Mouse (Mus musculus): ENCODE measurements around the gene Prss23. TPM values are rescaled to one million over a fixed set of nuclear protein-coding genes. Genes with fewer than 3 reads are reported as not detected.

Prss23 gene
- polyA plus RNA-seq, 1 experiment from 2014 or later, result 105 TPM

- Histone ChIP-seq H3K4me3 (ENCODE audit: low read length) (no peak overlapping the region), H3K36me3 (ENCODE audit: insufficient read depth, low read length) (no peaks in the 10 kb centered on the region), H3K9ac (replicated peaks; ENCODE audit: low read length) (no peak overlapping the region), H3K27me3 (ENCODE audit: insufficient read depth, low read length) (peaks cover 9% of the 10 kb centered on the region), H3K4me2 (replicated peaks; ENCODE audit: low read depth, low read length) (no peak overlapping the region), H3K9me3 (ENCODE audit: low read length) (no peaks in the 10 kb centered on the region), H3K27ac (ENCODE audit: low read length) (no peak overlapping the region), H3K4me1 (ENCODE audit: insufficient read depth, low read length) (no peaks in the 10 kb centered on the region)
- ATAC-seq (ENCODE audit: low FRiP score, low TSS enrichment), result no peak
- WGBS, result 49% methylated on average over 4 of the region's 4 CpGs
These were observed 53.5 kb downstream of the Prss23 start for GRCm38 (mm10) chr7:89473442-89473841.

- Histone ChIP-seq H3K9ac (replicated peaks; ENCODE audit: low read length) (no peak overlapping the region), H3K4me1 (ENCODE audit: insufficient read depth, low read length) (no peaks in the 10 kb centered on the region; the same call in 1 of the 2 replicates), H3K9me3 (ENCODE audit: low read length) (no peaks in the 10 kb centered on the region), H3K36me3 (ENCODE audit: insufficient read depth, low read length) (no peaks in the 10 kb centered on the region), H3K4me3 (ENCODE audit: low read length) (no peak overlapping the region), H3K27ac (ENCODE audit: low read length) (no peak overlapping the region), H3K27me3 (ENCODE audit: insufficient read depth, low read length) (no peaks in the 10 kb centered on the region), H3K4me2 (replicated peaks; ENCODE audit: low read depth, low read length) (no peak overlapping the region)
- ATAC-seq (ENCODE audit: low FRiP score, low TSS enrichment), result no peak
- 58% methylated on average over 10 of the region's 10 CpGs for WGBS
These were observed 63.0 kb downstream of the Prss23 start for GRCm38 (mm10) chr7:89463775-89464592.

- ATAC-seq (ENCODE audit: low FRiP score, low TSS enrichment), result no peak
These were observed 63.7 kb downstream of the Prss23 start for GRCm38 (mm10) chr7:89463246-89463645.

GRCm38 (mm10) chr7:89462646-89463207 lies 64.3 kb downstream of the Prss23 start:
- no peaks in the 10 kb centered on the region for H3K9me3 ChIP-seq (ENCODE audit: low read length)
- 94% methylated on average over 5 of the region's 5 CpGs for WGBS
- H3K27me3 ChIP-seq (ENCODE audit: insufficient read depth, low read length), result no peaks in the 10 kb centered on the region

More at GRCm38 (mm10) chr7:89463246-89463645, 63.7 kb downstream of the Prss23 start:
- H3K9ac ChIP-seq (replicated peaks; ENCODE audit: low read length), result no peak overlapping the region
- 72% methylated on average over 3 of the region's 3 CpGs for WGBS
- H3K4me2 ChIP-seq (replicated peaks; ENCODE audit: low read depth, low read length), result no peak overlapping the region
- no peaks in the 10 kb centered on the region for H3K9me3 ChIP-seq (ENCODE audit: low read length)
- H3K27ac ChIP-seq (ENCODE audit: low read length), result no peak overlapping the region
- H3K4me3 ChIP-seq (ENCODE audit: low read length), result no peak overlapping the region
- H3K36me3 ChIP-seq (ENCODE audit: insufficient read depth, low read length), result no peaks in the 10 kb centered on the region
- H3K27me3 ChIP-seq (ENCODE audit: insufficient read depth, low read length), result no peaks in the 10 kb centered on the region
- no peaks in the 10 kb centered on the region; the same call in 1 of the 2 replicates for H3K4me1 ChIP-seq (ENCODE audit: insufficient read depth, low read length)

GRCm38 (mm10) chr7:89461351-89461750 lies 65.6 kb downstream of the Prss23 start:
- Histone ChIP-seq H3K27me3 (ENCODE audit: insufficient read depth, low read length) (no peaks in the 10 kb centered on the region), H3K9me3 (ENCODE audit: low read length) (no peaks in the 10 kb centered on the region), H3K4me3 (ENCODE audit: low read length) (no peak overlapping the region), H3K4me2 (replicated peaks; ENCODE audit: low read depth, low read length) (no peak overlapping the region), H3K36me3 (ENCODE audit: insufficient read depth, low read length) (no peaks in the 10 kb centered on the region), H3K4me1 (ENCODE audit: insufficient read depth, low read length) (peaks cover 9% of the 10 kb centered on the region), H3K9ac (replicated peaks; ENCODE audit: low read length) (no peak overlapping the region), H3K27ac (ENCODE audit: low read length) (no peak overlapping the region)
- ATAC-seq (ENCODE audit: low FRiP score, low TSS enrichment), result no peak
- WGBS, result 58% methylated on average over 3 of the region's 3 CpGs

More at GRCm38 (mm10) chr7:89462646-89463207, 64.3 kb downstream of the Prss23 start:
- Histone ChIP-seq H3K4me2 (replicated peaks; ENCODE audit: low read depth, low read length) (no peak overlapping the region), H3K4me1 (ENCODE audit: insufficient read depth, low read length) (no peaks in the 10 kb centered on the region; the same call in 1 of the 2 replicates), H3K9ac (replicated peaks; ENCODE audit: low read length) (no peak overlapping the region), H3K27ac (ENCODE audit: low read length) (no peak overlapping the region), H3K36me3 (ENCODE audit: insufficient read depth, low read length) (no peaks in the 10 kb centered on the region), H3K4me3 (ENCODE audit: low read length) (no peak overlapping the region)
- ATAC-seq (ENCODE audit: low FRiP score, low TSS enrichment), result no peak

- Histone ChIP-seq H3K27ac (ENCODE audit: low read length) (no peak overlapping the region), H3K36me3 (ENCODE audit: insufficient read depth, low read length) (no peaks in the 10 kb centered on the region), H3K4me3 (ENCODE audit: low read length) (no peak overlapping the region), H3K4me2 (replicated peaks; ENCODE audit: low read depth, low read length) (no peak overlapping the region), H3K4me1 (ENCODE audit: insufficient read depth, low read length) (peaks cover 12% of the 10 kb centered on the region), H3K9me3 (ENCODE audit: low read length) (no peaks in the 10 kb centered on the region), H3K9ac (replicated peaks; ENCODE audit: low read length) (no peak overlapping the region), H3K27me3 (ENCODE audit: insufficient read depth, low read length) (no peaks in the 10 kb centered on the region)
- no peak for ATAC-seq (ENCODE audit: low FRiP score, low TSS enrichment)
These were observed 66.1 kb downstream of the Prss23 start for GRCm38 (mm10) chr7:89460911-89461310.

GRCm38 (mm10) chr7:89459691-89460090 lies 67.3 kb downstream of the Prss23 start:
- Histone ChIP-seq H3K4me2 (replicated peaks; ENCODE audit: low read depth, low read length) (no peak overlapping the region), H3K4me3 (ENCODE audit: low read length) (no peak overlapping the region), H3K27me3 (ENCODE audit: insufficient read depth, low read length) (no peaks in the 10 kb centered on the region), H3K36me3 (ENCODE audit: insufficient read depth, low read length) (no peaks in the 10 kb centered on the region), H3K9me3 (ENCODE audit: low read length) (no peaks in the 10 kb centered on the region), H3K27ac (ENCODE audit: low read length) (no peak overlapping the region), H3K9ac (replicated peaks; ENCODE audit: low read length) (no peak overlapping the region), H3K4me1 (ENCODE audit: insufficient read depth, low read length) (peaks cover 12% of the 10 kb centered on the region)
- 87% methylated on average over 2 of the region's 2 CpGs for WGBS
- ATAC-seq (ENCODE audit: low FRiP score, low TSS enrichment), result no peak

Other genes starting within 250 kb of the Prss23 start
- gene Tmem135, start 123.0 kb downstream of the Prss23 start, polyA plus RNA-seq (2015; fragmentation: Nextera tagmentation; extraction: Ambion mirVana), result 37.6 and 39.9 TPM in 2 replicates
- 28.1 and 31.0 TPM in 2 replicates for gene Fzd4, start 122.8 kb downstream of the Prss23 start, polyA plus RNA-seq (2015; fragmentation: Nextera tagmentation; extraction: Ambion mirVana)
- 18.1 and 20.2 TPM in 2 replicates for gene Me3, start 105.2 kb upstream of the Prss23 start, polyA plus RNA-seq (2015; fragmentation: Nextera tagmentation; extraction: Ambion mirVana)

All from kidney, embryonic 16.5 days (tissue).